Mouse (Mus musculus) cerebellum, adult 2 months (tissue): ENCODE measurements around the gene Cradd.

Source experiments
- CTCF ChIP-seq: fragments of 200-500 bp; IDR thresholded peaks from 2 replicates; pipeline ENCODE4 v1.5.1; 2011; ENCODE audit warnings: low read depth, mild to moderate bottlenecking, control low read depth, low read length, moderate library complexity, borderline replicate concordance; ENCODE audit not compliant: insufficient read depth
- POLR2A ChIP-seq: fragments of 200-500 bp; IDR thresholded peaks from 2 replicates; pipeline ENCODE4 v1.6.1; 2011; ENCODE audit warnings: low read length, control low read depth, borderline replicate concordance; ENCODE audit not compliant: insufficient read depth

DNA sequence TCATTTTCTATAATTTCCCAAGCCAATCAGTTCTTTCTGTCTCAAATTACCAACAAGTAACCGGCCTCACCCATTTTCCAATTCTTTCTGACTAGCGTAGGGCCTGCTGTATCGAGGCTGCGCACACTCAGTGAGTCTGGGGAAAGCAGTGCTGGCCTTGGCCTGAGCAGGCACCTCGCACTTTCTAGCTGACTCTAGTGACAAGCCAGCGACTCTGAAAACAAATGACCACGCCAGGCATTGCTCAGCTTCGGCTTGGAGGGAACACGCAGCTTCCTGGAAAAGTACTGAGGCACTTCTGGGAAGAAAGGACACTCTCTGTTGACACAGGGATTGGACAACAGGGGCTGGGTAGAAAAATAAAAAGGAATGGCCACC lies 105.3 kb downstream of the Cradd start:
- TF ChIP-seq CTCF (no peak), POLR2A (no peak)
